Mouse (Mus musculus) cerebellum, adult 2 months (tissue): ENCODE measurements around the gene Pus7. TPM values are rescaled to one million over a fixed set of nuclear protein-coding genes. Genes with fewer than 3 reads are reported as not detected.

Source experiments
- DNase-seq, 2 experiments: peaks; one replicate each; pipeline ENCODE4 v3.0.0; 2021
- H3K27ac ChIP-seq: fragments of 200-500 bp; 2 replicates; pipeline ENCODE4 v1.5.1; 2012; ENCODE audit warnings: low read length, control low read depth, inconsistent platforms; ENCODE audit not compliant: insufficient read depth
- H3K27me3 ChIP-seq: fragments of 200-500 bp; 2 replicates; pipeline ENCODE4 v1.6.1; 2012; ENCODE audit warnings: inconsistent platforms, mild to moderate bottlenecking, low read length, moderate library complexity; ENCODE audit not compliant: control insufficient read depth, insufficient read depth
- H3K4me1 ChIP-seq: fragments of 200-500 bp; 2 replicates; pipeline ENCODE4 v1.6.1; 2011; ENCODE audit warnings: low read length; ENCODE audit not compliant: control insufficient read depth, insufficient read depth
- H3K4me3 ChIP-seq: fragments of 200-500 bp; replicated peaks from 2 replicates; pipeline ENCODE3; 2011; ENCODE audit warnings: mild to moderate bottlenecking, low read depth, low read length, control low read depth; ENCODE audit not compliant: insufficient read depth
- CTCF ChIP-seq: fragments of 200-500 bp; IDR thresholded peaks from 2 replicates; pipeline ENCODE4 v1.5.1; 2011; ENCODE audit warnings: low read depth, mild to moderate bottlenecking, control low read depth, low read length, moderate library complexity, borderline replicate concordance; ENCODE audit not compliant: insufficient read depth
- POLR2A ChIP-seq: fragments of 200-500 bp; IDR thresholded peaks from 2 replicates; pipeline ENCODE4 v1.6.1; 2011; ENCODE audit warnings: low read length, control low read depth, borderline replicate concordance; ENCODE audit not compliant: insufficient read depth
- WGBS: fragments of 180-500 bp; shearing (Covaris S2); methylation state at CpG from one replicate; pipeline ENCODE4 v1.1.7; 2018; 5-methylcytosine and 5-hydroxymethylcytosine counted together
- polyA plus RNA-seq: library from polyadenylated mRNA; depleted of rRNA; stranded (reverse); fragments of >200 nt; gene quantifications from 2 replicates; pipeline ENCODE4 v1.2.3, GENCODE M21; 2012

Gene Pus7
- polyA plus RNA-seq, 1 experiment: 15.2 TPM

GRCm38 (mm10) chr5:23737111-23737510 lies 46.4 kb downstream of the Pus7 start:
- no peak for DNase-seq
- TF ChIP-seq CTCF (no peak), POLR2A (no peak)
- WGBS: 48% methylated on average over 4 of the region's 4 CpGs
- Histone ChIP-seq H3K27me3 (no peaks in the 10 kb centered on the region), H3K27ac (no peak overlapping the region), H3K4me3 (no peak overlapping the region), H3K4me1 (no peaks in the 10 kb centered on the region)

GRCm38 (mm10) chr5:23736366-23736765 lies 47.1 kb downstream of the Pus7 start:
- no peaks in the 10 kb centered on the region for H3K27me3 ChIP-seq
- no peaks in the 10 kb centered on the region for H3K4me1 ChIP-seq
- TF ChIP-seq POLR2A: no peak
- TF ChIP-seq CTCF: no peak
- 36% methylated on average over 4 of the region's 4 CpGs for WGBS
- no peak overlapping the region for H3K27ac ChIP-seq
- no peak overlapping the region for H3K4me3 ChIP-seq
- DNase-seq: no peak

- no peaks in the 10 kb centered on the region for H3K4me1 ChIP-seq
- TF ChIP-seq CTCF (no peak), POLR2A (no peak)
- H3K27me3 ChIP-seq: no peaks in the 10 kb centered on the region
- no peak overlapping the region for H3K4me3 ChIP-seq
- 94% methylated on average over 2 of the region's 2 CpGs for WGBS
- H3K27ac ChIP-seq: no peak overlapping the region
- DNase-seq: no peak
Observed at GRCm38 (mm10) chr5:23721956-23722355, 61.6 kb downstream of the Pus7 start.

- Histone ChIP-seq H3K4me1 (no peaks in the 10 kb centered on the region), H3K27ac (no peak overlapping the region), H3K27me3 (no peaks in the 10 kb centered on the region), H3K4me3 (no peak overlapping the region)
- TF ChIP-seq POLR2A: no peak
- TF ChIP-seq CTCF: no peak
- DNase-seq: no peak
- WGBS: 77% methylated on average over 4 of the region's 4 CpGs
Observed at GRCm38 (mm10) chr5:23718881-23719328, 64.6 kb downstream of the Pus7 start.

GRCm38 (mm10) chr5:23718182-23718534 lies 65.4 kb downstream of the Pus7 start:
- no peak for DNase-seq
- Histone ChIP-seq H3K4me3 (no peak overlapping the region), H3K4me1 (no peaks in the 10 kb centered on the region), H3K27me3 (no peaks in the 10 kb centered on the region), H3K27ac (no peak overlapping the region)
- TF ChIP-seq CTCF (no peak), POLR2A (no peak)
- WGBS: 38% methylated on average over 1 of the region's 1 CpGs

- no peaks in the 10 kb centered on the region for H3K27me3 ChIP-seq
- TF ChIP-seq POLR2A (no peak), CTCF (no peak)
- no peaks in the 10 kb centered on the region for H3K4me1 ChIP-seq
- WGBS: 69% methylated on average over 3 of the region's 3 CpGs
- H3K4me3 ChIP-seq: no peak overlapping the region
- H3K27ac ChIP-seq: no peak overlapping the region
- DNase-seq: no peak
Observed at GRCm38 (mm10) chr5:23717469-23718181, 65.9 kb downstream of the Pus7 start.

- Histone ChIP-seq H3K27ac (no peak overlapping the region), H3K4me3 (no peak overlapping the region), H3K27me3 (no peaks in the 10 kb centered on the region), H3K4me1 (no peaks in the 10 kb centered on the region)
- 89% methylated on average over 8 of the region's 8 CpGs for WGBS
- DNase-seq: no peak
- TF ChIP-seq CTCF: no peak
- no peak for TF ChIP-seq POLR2A
Observed at GRCm38 (mm10) chr5:23713401-23714335, 69.8 kb downstream of the Pus7 start.
